Mouse (Mus musculus): ENCODE measurements around the gene Hdac7. TPM values are rescaled to one million over a fixed set of nuclear protein-coding genes. Genes with fewer than 3 reads are reported as not detected.

Gene Hdac7
- polyA plus RNA-seq, 1 experiment from 2014 or later, result 31.5 TPM

GRCm38 (mm10) chr15:97750697-97751096 is 93.6 kb downstream of the Hdac7 start:
- WGBS, result 27% methylated on average over 12 of the region's 12 CpGs
- Histone ChIP-seq H3K27me3 (no peaks in the 10 kb centered on the region), H3K9ac (replicated peaks) (no peak overlapping the region), H3K36me3 (no peaks in the 10 kb centered on the region), H3K27ac (peak overlapping the region; percentile 86), H3K4me3 (replicated peaks) (no peak overlapping the region), H3K4me1 (replicated peaks) (peaks cover 37% of the 10 kb centered on the region), H3K9me3 (no peaks in the 10 kb centered on the region), H3K4me2 (0 out of 2 replicates have a peak overlapping the region, but pooled peaks have one; percentile 24)
- ATAC-seq (ENCODE audit: insufficient number of reproducible peaks, insufficient read depth, low FRiP score, low TSS enrichment, low read depth), result peak; percentile 53

GRCm38 (mm10) chr15:97749841-97750240 is 94.5 kb downstream of the Hdac7 start:
- H3K9me3 ChIP-seq, result no peaks in the 10 kb centered on the region
- 0 out of 2 replicates have a peak overlapping the region, but pooled peaks have one; percentile 25 for H3K27ac ChIP-seq
- 80% methylated on average over 13 of the region's 13 CpGs for WGBS
- no peaks in the 10 kb centered on the region for H3K27me3 ChIP-seq
- H3K4me3 ChIP-seq (replicated peaks), result no peak overlapping the region
- H3K4me1 ChIP-seq (replicated peaks), result peaks cover 38% of the 10 kb centered on the region
- H3K9ac ChIP-seq (replicated peaks), result no peak overlapping the region; the same call in 1 of the 2 replicates
- no peaks in the 10 kb centered on the region for H3K36me3 ChIP-seq
- ATAC-seq (ENCODE audit: insufficient number of reproducible peaks, insufficient read depth, low FRiP score, low TSS enrichment, low read depth), result no peak
- H3K4me2 ChIP-seq, result 0 out of 2 replicates have a peak overlapping the region, but pooled peaks have one; percentile 24

DNA sequence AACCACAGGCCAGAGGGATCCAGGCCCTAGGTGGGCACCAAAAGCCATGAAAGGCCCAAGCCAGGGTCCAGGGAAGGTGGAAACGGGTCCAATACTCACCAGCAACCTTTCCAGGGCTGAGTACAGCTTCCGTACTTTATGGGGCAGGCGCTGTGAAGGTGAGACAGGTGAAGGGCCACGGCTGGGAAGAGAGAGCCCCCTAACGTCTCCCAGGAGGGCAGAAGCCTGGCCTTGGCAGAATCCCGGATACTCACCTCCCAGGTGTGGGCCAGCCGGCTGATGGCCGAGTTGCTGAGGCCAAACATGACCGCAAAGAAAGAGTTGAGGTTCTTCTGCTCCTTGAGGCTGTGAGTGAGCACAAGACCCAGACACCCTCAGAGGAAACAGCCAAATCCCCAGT is 94.9 kb downstream of the Hdac7 start:
- H3K27ac ChIP-seq, result 0 out of 2 replicates have a peak overlapping the region, but pooled peaks have one; percentile 25
- WGBS, result 90% methylated on average over 9 of the region's 9 CpGs

DNA sequence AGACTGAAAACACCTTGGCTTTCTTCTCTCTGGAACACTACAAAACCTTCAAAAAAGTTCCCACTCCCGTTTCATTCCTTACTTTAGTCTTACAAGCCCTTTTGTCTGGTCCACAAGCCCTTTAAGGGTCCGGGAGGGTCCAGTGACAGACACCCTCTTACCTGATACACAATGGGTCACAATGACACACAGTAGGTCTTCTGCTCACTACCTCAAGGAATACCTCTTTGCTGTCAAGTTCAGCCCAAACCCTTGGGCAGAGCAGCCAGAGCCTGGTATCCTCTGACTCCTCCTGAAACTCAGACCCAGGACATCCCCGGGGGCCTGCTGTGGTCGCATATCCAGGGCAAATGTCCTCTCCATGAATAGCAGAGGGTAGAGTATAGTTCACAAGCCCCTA is 95.3 kb downstream of the Hdac7 start:
- Histone ChIP-seq H3K27ac (no peak overlapping the region), H3K36me3 (no peaks in the 10 kb centered on the region), H3K27me3 (no peaks in the 10 kb centered on the region), H3K9me3 (no peaks in the 10 kb centered on the region), H3K4me1 (replicated peaks) (peaks cover 36% of the 10 kb centered on the region), H3K4me3 (replicated peaks) (no peak overlapping the region), H3K9ac (replicated peaks) (no peak overlapping the region), H3K4me2 (no peak overlapping the region)
- WGBS, result 91% methylated on average over 4 of the region's 4 CpGs
- ATAC-seq (ENCODE audit: insufficient number of reproducible peaks, insufficient read depth, low FRiP score, low TSS enrichment, low read depth), result no peak

More for the DNA sequence above, 94.9 kb downstream of the Hdac7 start:
- H3K4me2 ChIP-seq, result no peak overlapping the region
- H3K36me3 ChIP-seq, result no peaks in the 10 kb centered on the region
- no peak for ATAC-seq (ENCODE audit: insufficient number of reproducible peaks, insufficient read depth, low FRiP score, low TSS enrichment, low read depth)
- peaks cover 37% of the 10 kb centered on the region for H3K4me1 ChIP-seq (replicated peaks)
- no peak overlapping the region for H3K4me3 ChIP-seq (replicated peaks)
- H3K9ac ChIP-seq (replicated peaks), result no peak overlapping the region
- H3K9me3 ChIP-seq, result no peaks in the 10 kb centered on the region
- H3K27me3 ChIP-seq, result no peaks in the 10 kb centered on the region

GRCm38 (mm10) chr15:97748309-97748708 is 96.0 kb downstream of the Hdac7 start:
- peaks cover 32% of the 10 kb centered on the region for H3K4me1 ChIP-seq (replicated peaks)
- WGBS, result 65% methylated on average over 10 of the region's 10 CpGs
- ATAC-seq (ENCODE audit: insufficient number of reproducible peaks, insufficient read depth, low FRiP score, low TSS enrichment, low read depth), result no peak
- no peaks in the 10 kb centered on the region for H3K9me3 ChIP-seq
- no peak overlapping the region for H3K4me2 ChIP-seq
- H3K36me3 ChIP-seq, result no peaks in the 10 kb centered on the region
- H3K4me3 ChIP-seq (replicated peaks), result no peak overlapping the region
- H3K27me3 ChIP-seq, result no peaks in the 10 kb centered on the region
- H3K27ac ChIP-seq, result no peak overlapping the region
- H3K9ac ChIP-seq (replicated peaks), result no peak overlapping the region

DNA sequence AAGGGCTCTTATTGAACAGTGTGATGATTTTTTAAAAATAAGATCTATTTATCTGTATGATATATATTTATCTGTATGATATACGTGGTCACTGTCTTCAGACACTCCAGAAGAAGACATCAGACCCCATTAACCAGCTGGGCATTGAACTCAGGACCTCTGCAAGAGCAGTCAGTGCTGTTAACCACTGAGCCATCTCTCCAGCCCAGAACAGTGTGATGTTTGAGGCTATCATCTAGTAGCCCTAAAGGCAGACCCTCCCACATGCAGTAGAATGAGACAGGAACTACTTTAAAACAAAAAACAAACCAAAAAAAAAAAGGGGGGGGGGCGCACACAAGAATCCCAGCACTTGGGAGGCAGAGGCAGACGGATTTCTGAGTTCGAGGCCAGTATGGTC is 96.8 kb downstream of the Hdac7 start:
- no peaks in the 10 kb centered on the region for H3K27me3 ChIP-seq
- no peaks in the 10 kb centered on the region for H3K36me3 ChIP-seq
- no peak overlapping the region for H3K9ac ChIP-seq (replicated peaks)
- no peak overlapping the region for H3K4me3 ChIP-seq (replicated peaks)
- peaks cover 32% of the 10 kb centered on the region for H3K4me1 ChIP-seq (replicated peaks)
- no peak for ATAC-seq (ENCODE audit: insufficient number of reproducible peaks, insufficient read depth, low FRiP score, low TSS enrichment, low read depth)
- 74% methylated on average over 4 of the region's 4 CpGs for WGBS
- no peak overlapping the region for H3K4me2 ChIP-seq
- H3K9me3 ChIP-seq, result no peaks in the 10 kb centered on the region
- no peak overlapping the region for H3K27ac ChIP-seq

DNA sequence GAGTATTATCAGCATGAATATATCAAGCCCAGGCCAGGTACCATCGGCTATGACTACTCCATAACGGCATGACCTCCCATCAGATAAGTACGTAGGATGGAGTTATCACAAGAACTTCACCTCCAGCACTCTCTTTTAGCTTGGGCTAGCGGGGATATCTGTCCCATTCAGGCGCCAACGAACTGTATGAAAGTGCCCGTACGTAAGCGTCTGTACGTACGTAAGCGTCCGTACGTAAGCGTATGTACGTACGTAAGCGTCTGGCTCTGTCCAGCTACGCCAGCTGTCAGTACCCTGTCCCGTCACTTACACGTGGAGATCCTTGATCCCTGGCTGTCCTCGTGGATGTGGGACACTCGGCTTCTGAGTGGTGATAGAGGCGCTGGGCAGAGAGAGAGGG is 97.6 kb downstream of the Hdac7 start:
- Histone ChIP-seq H3K27me3 (no peaks in the 10 kb centered on the region; the same call in 1 of the 2 replicates), H3K9me3 (no peaks in the 10 kb centered on the region), H3K27ac (no peak overlapping the region), H3K9ac (replicated peaks) (no peak overlapping the region), H3K4me2 (no peak overlapping the region), H3K4me1 (replicated peaks) (peaks cover 32% of the 10 kb centered on the region), H3K36me3 (no peaks in the 10 kb centered on the region), H3K4me3 (replicated peaks) (no peak overlapping the region)
- no peak for ATAC-seq (ENCODE audit: insufficient number of reproducible peaks, insufficient read depth, low FRiP score, low TSS enrichment, low read depth)
- 94% methylated on average over 24 of the region's 24 CpGs for WGBS

GRCm38 (mm10) chr15:97746278-97746677 is 98.0 kb downstream of the Hdac7 start:
- 92% methylated on average over 10 of the region's 10 CpGs for WGBS
- H3K4me2 ChIP-seq, result no peak overlapping the region
- H3K36me3 ChIP-seq, result no peaks in the 10 kb centered on the region
- no peaks in the 10 kb centered on the region for H3K9me3 ChIP-seq
- H3K4me1 ChIP-seq (replicated peaks), result peaks cover 32% of the 10 kb centered on the region
- H3K9ac ChIP-seq (replicated peaks), result no peak overlapping the region
- no peak overlapping the region for H3K4me3 ChIP-seq (replicated peaks)
- no peak overlapping the region for H3K27ac ChIP-seq
- ATAC-seq (ENCODE audit: insufficient number of reproducible peaks, insufficient read depth, low FRiP score, low TSS enrichment, low read depth), result no peak
- no peaks in the 10 kb centered on the region; the same call in 1 of the 2 replicates for H3K27me3 ChIP-seq

- Histone ChIP-seq H3K27ac (no peak overlapping the region), H3K36me3 (no peaks in the 10 kb centered on the region), H3K27me3 (no peaks in the 10 kb centered on the region; the same call in 1 of the 2 replicates), H3K4me3 (replicated peaks) (no peak overlapping the region), H3K4me2 (no peak overlapping the region), H3K9me3 (no peaks in the 10 kb centered on the region), H3K9ac (replicated peaks) (no peak overlapping the region; the same call in 1 of the 2 replicates), H3K4me1 (replicated peaks) (peaks cover 24% of the 10 kb centered on the region)
- WGBS, result 74% methylated on average over 10 of the region's 10 CpGs
- no peak for ATAC-seq (ENCODE audit: insufficient number of reproducible peaks, insufficient read depth, low FRiP score, low TSS enrichment, low read depth)
Measured at GRCm38 (mm10) chr15:97745331-97745730, 99.0 kb downstream of the Hdac7 start.

DNA sequence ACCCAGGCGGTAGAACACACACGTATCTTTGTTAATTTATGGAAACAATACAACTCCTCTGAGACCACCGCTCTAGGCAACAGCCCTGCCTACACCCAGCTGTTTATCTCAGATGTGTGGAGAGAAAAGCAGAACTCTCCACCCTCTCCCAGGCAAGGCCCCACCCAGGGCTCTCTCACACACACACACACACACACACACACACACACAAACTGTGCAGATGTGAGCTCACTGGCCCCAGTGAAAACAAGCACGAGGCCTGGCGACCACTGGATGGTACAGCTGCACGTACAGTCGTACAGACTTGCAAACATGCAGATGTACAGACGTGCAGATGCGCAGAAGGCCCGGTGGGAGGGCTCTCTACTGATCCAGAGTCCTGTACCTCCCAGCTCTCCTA is 99.4 kb downstream of the Hdac7 start:
- no peaks in the 10 kb centered on the region for H3K36me3 ChIP-seq
- H3K4me2 ChIP-seq, result no peak overlapping the region
- no peak overlapping the region for H3K27ac ChIP-seq
- peaks cover 19% of the 10 kb centered on the region for H3K4me1 ChIP-seq (replicated peaks)
- WGBS, result 63% methylated on average over 10 of the region's 10 CpGs
- no peak overlapping the region; the same call in 1 of the 2 replicates for H3K9ac ChIP-seq (replicated peaks)
- no peaks in the 10 kb centered on the region; the same call in 1 of the 2 replicates for H3K27me3 ChIP-seq
- no peak for ATAC-seq (ENCODE audit: insufficient number of reproducible peaks, insufficient read depth, low FRiP score, low TSS enrichment, low read depth)
- no peak overlapping the region for H3K4me3 ChIP-seq (replicated peaks)
- H3K9me3 ChIP-seq, result no peaks in the 10 kb centered on the region

- Histone ChIP-seq H3K27me3 (no peaks in the 10 kb centered on the region; the same call in 1 of the 2 replicates), H3K4me2 (no peak overlapping the region), H3K4me1 (replicated peaks) (peaks cover 14% of the 10 kb centered on the region), H3K9me3 (no peaks in the 10 kb centered on the region), H3K4me3 (replicated peaks) (no peak overlapping the region), H3K27ac (no peak overlapping the region), H3K36me3 (no peaks in the 10 kb centered on the region), H3K9ac (replicated peaks) (0 out of 2 replicates have a peak overlapping the region, but pooled peaks have one; percentile 37)
- no peak for ATAC-seq (ENCODE audit: insufficient number of reproducible peaks, insufficient read depth, low FRiP score, low TSS enrichment, low read depth)
- WGBS, result 69% methylated on average over 12 of the region's 12 CpGs
Measured at GRCm38 (mm10) chr15:97743961-97744525, 100.3 kb downstream of the Hdac7 start.

GRCm38 (mm10) chr15:97743210-97743609 is 101.1 kb downstream of the Hdac7 start:
- no peak overlapping the region for H3K4me3 ChIP-seq (replicated peaks)
- no peaks in the 10 kb centered on the region for H3K36me3 ChIP-seq
- WGBS, result 83% methylated on average over 5 of the region's 5 CpGs
- peaks cover 14% of the 10 kb centered on the region for H3K4me1 ChIP-seq (replicated peaks)
- no peaks in the 10 kb centered on the region; the same call in 1 of the 2 replicates for H3K27me3 ChIP-seq
- H3K4me2 ChIP-seq, result no peak overlapping the region
- H3K9me3 ChIP-seq, result no peaks in the 10 kb centered on the region
- no peak for ATAC-seq (ENCODE audit: insufficient number of reproducible peaks, insufficient read depth, low FRiP score, low TSS enrichment, low read depth)
- no peak overlapping the region for H3K27ac ChIP-seq
- H3K9ac ChIP-seq (replicated peaks), result no peak overlapping the region
